Mouse (Mus musculus) hindbrain, embryonic 16.5 days (tissue): ENCODE measurements around the gene Sec14l2. TPM values are rescaled to one million over a fixed set of nuclear protein-coding genes. Genes with fewer than 3 reads are reported as not detected.

Source experiments
- ATAC-seq: fragments of 200-750 bp; cut with Nextera tagmentation; 2 replicates; pipeline ENCODE4 v1.8.0; 2017; ENCODE audit warnings: moderate TSS enrichment, moderate library complexity
- H3K27ac ChIP-seq: fragments of 300-500 bp; sonication (generic); 2 replicates; pipeline ENCODE4 v1.5.1; 2014; ENCODE audit warnings: low read depth, mild to moderate bottlenecking, control low read depth, low read length, moderate library complexity
- H3K27me3 ChIP-seq: fragments of 300-500 bp; sonication (generic); replicated peaks from 2 replicates; pipeline ENCODE4 v1.6.1; 2014; ENCODE audit warnings: low read length; ENCODE audit not compliant: control insufficient read depth, insufficient read depth
- H3K36me3 ChIP-seq: fragments of 300-500 bp; sonication (generic); 2 replicates; pipeline ENCODE4 v1.6.1; 2014; ENCODE audit warnings: mild to moderate bottlenecking, low read length, moderate library complexity, mixed read lengths; ENCODE audit not compliant: control insufficient read depth, insufficient read depth
- H3K4me1 ChIP-seq: fragments of 300-500 bp; sonication (generic); 2 replicates; pipeline ENCODE4 v1.6.1; 2014; ENCODE audit warnings: low read depth, low read length; ENCODE audit not compliant: control insufficient read depth, insufficient read depth
- H3K4me2 ChIP-seq: fragments of 300-500 bp; sonication (generic); 2 replicates; pipeline ENCODE4 v1.6.1; 2014; ENCODE audit warnings: mild to moderate bottlenecking, low read length, control low read depth, moderate library complexity
- H3K4me3 ChIP-seq: fragments of 300-500 bp; sonication (generic); 2 replicates; pipeline ENCODE4 v1.5.1; 2014; ENCODE audit warnings: mild to moderate bottlenecking, low read length, control low read depth, moderate library complexity
- H3K9ac ChIP-seq: fragments of 300-500 bp; sonication (generic); 2 replicates; pipeline ENCODE4 v1.6.1; 2014; ENCODE audit warnings: low read depth, mild to moderate bottlenecking, control low read depth, low read length, moderate library complexity
- H3K9me3 ChIP-seq: fragments of 300-500 bp; sonication (generic); 2 replicates; pipeline ENCODE4 v1.6.1; 2014; ENCODE audit warnings: mild to moderate bottlenecking, low read length, moderate library complexity; ENCODE audit not compliant: control insufficient read depth
- WGBS: fragments of 180-500 bp; shearing (Covaris S2); extraction: QIAGEN DNeasy Blood & Tissue Kit; methylation state at CpG from one replicate; pipeline ENCODE4 v1.1.7; 2014; 5-methylcytosine and 5-hydroxymethylcytosine counted together
- polyA plus RNA-seq: library from polyadenylated mRNA; unstranded; fragments of >200 nt; fragmentation: Nextera tagmentation; extraction: Ambion mirVana; gene quantifications from 2 replicates; pipeline ENCODE4 v1.2.1, GENCODE M21; 2015

Sec14l2 gene
- 6.6 and 7.0 TPM in 2 replicates for polyA plus RNA-seq

- no peaks in the 10 kb centered on the region for H3K36me3 ChIP-seq
- no peak for ATAC-seq
- 84% methylated on average over 10 of the region's 10 CpGs for WGBS
- H3K4me2 ChIP-seq: no peak within 1 kb of the TSS
- peaks cover 3% of the 10 kb centered on the region; the same call in 1 of the 2 replicates for H3K9me3 ChIP-seq
- H3K9ac ChIP-seq: no peak within 1 kb of the TSS
- no peaks in the 10 kb centered on the region for H3K27me3 ChIP-seq
- no peak within 1 kb of the TSS for H3K27ac ChIP-seq
- no peak within 1 kb of the TSS for H3K4me3 ChIP-seq
- peaks cover 4% of the 10 kb centered on the region for H3K4me1 ChIP-seq
Measured at GRCm38 (mm10) chr11:4122742-4123579, at the start of gene Sec14l2. Sec14l2 (minus strand) TSS chr11:4123415.

DNA sequence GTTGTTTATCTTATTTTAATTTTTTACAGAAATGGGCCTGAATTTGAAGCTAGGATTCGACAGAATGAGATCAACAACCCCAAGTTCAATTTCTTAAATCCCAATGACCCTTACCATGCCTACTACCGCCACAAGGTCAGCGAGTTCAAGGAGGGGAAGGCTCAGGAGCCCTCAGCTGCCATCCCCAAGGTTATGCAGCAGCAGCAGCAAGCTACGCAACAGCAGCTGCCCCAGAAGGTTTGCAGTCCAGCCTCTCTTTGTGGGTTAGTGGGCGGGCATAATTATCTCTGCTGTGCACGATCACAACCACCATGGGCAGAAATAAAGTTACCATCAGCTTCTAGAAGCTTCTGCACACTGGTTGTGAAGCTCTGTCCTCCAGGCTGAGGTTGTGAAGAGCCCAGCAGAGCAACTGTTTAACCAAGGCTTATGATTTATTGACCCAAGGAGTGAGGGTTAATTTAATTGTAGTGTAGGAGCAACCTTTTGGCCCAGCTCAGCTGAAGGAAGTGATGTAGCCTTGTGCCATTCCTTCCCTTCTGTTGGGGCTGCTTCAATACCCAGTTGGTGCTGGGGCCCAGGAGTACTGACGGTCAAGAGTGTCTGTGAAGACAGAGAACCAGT, 43.4 kb upstream of the Sec14l2 start:
- Histone ChIP-seq H3K27me3 (no peaks in the 10 kb centered on the region), H3K36me3 (peaks cover 55% of the 10 kb centered on the region), H3K27ac (no peak overlapping the region), H3K4me2 (no peak overlapping the region), H3K9me3 (no peaks in the 10 kb centered on the region), H3K4me1 (peaks cover 23% of the 10 kb centered on the region), H3K4me3 (no peak overlapping the region), H3K9ac (no peak overlapping the region)
- no peak for ATAC-seq
- 95% methylated on average over 7 of the region's 7 CpGs for WGBS

GRCm38 (mm10) chr11:4164701-4165100, 41.5 kb upstream of the Sec14l2 start:
- Histone ChIP-seq H3K27me3 (no peaks in the 10 kb centered on the region), H3K27ac (no peak overlapping the region), H3K4me1 (peaks cover 30% of the 10 kb centered on the region), H3K4me3 (no peak overlapping the region), H3K9me3 (no peaks in the 10 kb centered on the region), H3K36me3 (peaks cover 39% of the 10 kb centered on the region), H3K4me2 (no peak overlapping the region), H3K9ac (no peak overlapping the region)
- ATAC-seq: no peak
- 87% methylated on average over 2 of the region's 2 CpGs for WGBS

- H3K27ac ChIP-seq: peak overlapping the region; percentile 95
- H3K36me3 ChIP-seq: peaks cover 13% of the 10 kb centered on the region
- peak overlapping the region; percentile 75 for H3K4me2 ChIP-seq
- WGBS: 9% methylated on average over 15 of the region's 15 CpGs
- H3K4me1 ChIP-seq: peaks cover 39% of the 10 kb centered on the region
- no peaks in the 10 kb centered on the region for H3K9me3 ChIP-seq
- 0 out of 2 replicates have a peak, but pooled peaks have one; percentile 1 for ATAC-seq
- no peaks in the 10 kb centered on the region for H3K27me3 ChIP-seq
- peak overlapping the region; percentile 90 for H3K9ac ChIP-seq
- peak overlapping the region; percentile 86 for H3K4me3 ChIP-seq
Measured at GRCm38 (mm10) chr11:4160758-4161480, 37.7 kb upstream of the Sec14l2 start.

DNA sequence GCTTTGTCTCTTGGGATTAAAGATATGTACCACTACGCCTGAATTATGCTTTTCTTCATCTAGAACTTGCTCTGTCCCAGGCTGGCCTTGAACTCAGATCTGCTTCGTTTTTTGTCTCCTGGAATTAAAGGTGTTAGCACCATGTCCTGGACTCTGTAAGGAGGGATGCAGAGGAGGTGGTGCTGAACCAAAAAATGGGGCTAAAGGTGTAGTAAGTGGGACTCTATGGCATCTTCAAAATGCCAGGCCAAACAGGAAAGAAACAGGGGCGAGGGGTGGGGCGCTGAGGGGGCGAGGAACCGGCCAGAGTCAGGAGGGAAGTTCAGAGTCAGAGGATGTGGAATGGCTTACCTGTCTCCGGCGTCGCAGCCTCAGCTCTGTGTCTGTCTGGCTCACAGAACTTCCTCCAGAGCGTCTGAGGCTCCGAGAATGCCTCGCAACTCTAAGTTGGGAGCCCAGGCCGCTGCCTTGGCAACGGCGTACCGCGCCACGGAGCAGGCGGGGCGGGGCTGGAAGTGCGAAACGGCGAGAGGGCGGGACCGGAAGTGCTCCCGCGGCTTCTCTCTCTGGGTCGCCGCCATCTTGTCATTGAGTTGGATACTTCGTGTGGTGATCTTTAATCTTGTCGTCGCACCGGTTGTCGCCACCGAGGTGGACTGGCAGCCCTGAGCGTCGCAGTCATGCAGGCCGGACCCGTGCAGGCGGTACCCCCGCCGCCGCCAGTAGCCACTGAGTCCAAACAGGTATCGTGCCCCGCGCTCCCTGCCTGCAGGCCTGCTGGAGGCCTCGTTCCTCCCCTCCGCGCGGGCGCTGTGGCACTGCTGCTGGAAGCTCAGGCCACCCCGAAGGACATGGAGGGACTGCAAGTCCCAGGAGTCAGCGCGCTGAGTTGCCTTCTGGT, 36.8 kb upstream of the Sec14l2 start, which contains the start of the genes Ccdc157 and Sf3a1:
TSS of gene Ccdc157 (minus strand) at position 486 of the 901 bp plus-strand sequence.
TSS of gene Sf3a1 (plus strand) at position 543 of the 901 bp plus-strand sequence.
- Histone ChIP-seq H3K9me3 (no peaks in the 10 kb centered on the region), H3K4me1 (peaks cover 39% of the 10 kb centered on the region), H3K4me2 (peak within 1 kb of the TSS; percentile 75), H3K27me3 (no peaks in the 10 kb centered on the region), H3K36me3 (peaks cover 9% of the 10 kb centered on the region; the same call in 1 of the 2 replicates), H3K4me3 (peak within 1 kb of the TSS; percentile 86), H3K9ac (peak within 1 kb of the TSS; percentile 90), H3K27ac (peak within 1 kb of the TSS; percentile 95)
- WGBS: 2% methylated on average over 45 of the region's 54 CpGs
- peak; percentile 98 for ATAC-seq

DNA sequence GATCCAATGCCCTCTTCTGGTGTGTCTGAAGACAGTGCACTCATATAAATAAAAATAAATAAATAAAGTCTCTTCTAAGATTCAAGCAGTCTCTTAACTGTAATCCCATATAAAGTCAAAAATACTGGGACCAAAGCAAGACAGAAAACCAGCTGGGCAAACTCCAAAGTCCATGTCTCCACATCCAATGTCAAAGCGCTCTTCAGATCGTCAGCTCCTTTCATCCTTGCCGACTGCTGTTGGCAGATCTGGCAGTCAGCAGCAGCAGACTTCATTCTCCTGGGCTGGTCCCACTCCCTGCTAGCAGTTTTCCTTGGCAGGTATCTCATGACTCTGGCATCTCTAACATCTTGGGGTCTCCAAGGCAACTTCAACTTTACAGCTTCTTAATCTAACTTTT, 35.5 kb upstream of the Sec14l2 start:
- whole genome bisulfite sequencing: 86% methylated on average over 3 of the region's 3 CpGs
- Histone ChIP-seq H3K9ac (no peak overlapping the region), H3K4me1 (peaks cover 29% of the 10 kb centered on the region), H3K27me3 (no peaks in the 10 kb centered on the region), H3K9me3 (no peaks in the 10 kb centered on the region), H3K4me2 (no peak overlapping the region), H3K27ac (no peak overlapping the region), H3K4me3 (no peak overlapping the region), H3K36me3 (peaks cover 4% of the 10 kb centered on the region)
- ATAC-seq: no peak

DNA sequence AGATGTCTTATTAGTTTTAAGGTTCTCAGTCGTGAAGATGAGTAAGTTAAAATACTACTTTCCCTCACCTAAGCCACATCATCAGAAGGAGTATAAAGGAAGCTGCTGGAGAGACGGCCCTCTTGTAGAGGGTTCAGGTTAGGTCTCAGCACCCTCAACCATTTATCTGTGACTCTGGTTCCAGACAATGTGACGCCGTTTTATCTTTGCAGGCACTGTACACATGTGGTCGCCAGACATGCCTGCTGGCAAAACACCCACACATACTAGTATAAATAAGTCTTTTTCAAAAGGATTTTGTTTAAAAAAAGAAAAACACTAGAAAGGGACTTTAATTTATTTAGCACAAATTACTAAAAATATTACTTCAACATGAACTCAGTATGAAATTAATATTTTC, 32.4 kb upstream of the Sec14l2 start:
- ATAC-seq: no peak
- Histone ChIP-seq H3K27ac (no peak overlapping the region), H3K4me1 (peaks cover 10% of the 10 kb centered on the region), H3K4me2 (no peak overlapping the region), H3K9ac (no peak overlapping the region), H3K27me3 (no peaks in the 10 kb centered on the region), H3K36me3 (peaks cover 2% of the 10 kb centered on the region; the same call in 1 of the 2 replicates), H3K9me3 (no peaks in the 10 kb centered on the region), H3K4me3 (no peak overlapping the region)
- WGBS: 81% methylated on average over 5 of the region's 5 CpGs

DNA sequence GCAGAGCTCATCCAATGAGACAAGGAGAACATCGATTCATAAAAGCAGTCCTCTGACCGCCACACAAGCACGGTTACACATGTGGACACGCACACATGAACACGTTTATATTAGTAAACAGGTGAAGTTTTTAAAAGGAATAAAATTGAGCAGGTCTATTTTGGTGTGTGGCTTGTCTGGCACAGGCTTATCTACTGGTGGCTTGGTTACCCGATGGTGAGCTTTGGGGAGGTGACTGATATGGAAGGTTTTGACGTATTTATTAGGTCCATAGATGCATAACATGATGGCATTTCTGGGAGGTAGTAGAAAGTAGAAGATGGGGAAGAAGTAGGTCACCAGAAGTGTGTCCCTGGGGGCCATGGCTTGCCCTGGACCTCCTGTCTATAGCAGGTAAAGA, 30.5 kb upstream of the Sec14l2 start:
- no peak overlapping the region for H3K4me3 ChIP-seq
- no peak overlapping the region for H3K9ac ChIP-seq
- no peak for ATAC-seq
- 95% methylated on average over 7 of the region's 7 CpGs for WGBS
- no peak overlapping the region for H3K27ac ChIP-seq
- no peak overlapping the region for H3K4me2 ChIP-seq
- peaks cover 2% of the 10 kb centered on the region; the same call in 1 of the 2 replicates for H3K36me3 ChIP-seq
- H3K9me3 ChIP-seq: no peaks in the 10 kb centered on the region
- no peaks in the 10 kb centered on the region for H3K27me3 ChIP-seq
- no peaks in the 10 kb centered on the region for H3K4me1 ChIP-seq
